Mouse (Mus musculus) heart, embryonic 16.5 days (tissue): ENCODE measurements around the gene Pla1a. TPM values are rescaled to one million over a fixed set of nuclear protein-coding genes. Genes with fewer than 3 reads are reported as not detected.

ENCODE experiments used
- ATAC-seq: fragments of 200-750 bp; cut with Nextera tagmentation; replicated peaks from 2 replicates; pipeline ENCODE4 v1.8.0; 2017; ENCODE audit warnings: moderate number of reproducible peaks; ENCODE audit not compliant: insufficient read depth, low FRiP score; ENCODE audit errors: extremely low read depth
- H3K27ac ChIP-seq: fragments of 300-500 bp; sonication (generic); 2 replicates; pipeline ENCODE4 v1.5.1; 2014; ENCODE audit warnings: mild to moderate bottlenecking, low read length, control low read depth, moderate library complexity
- H3K27me3 ChIP-seq: fragments of 300-500 bp; sonication (generic); 2 replicates; pipeline ENCODE4 v1.6.1; 2014; ENCODE audit warnings: low read length, mixed read lengths; ENCODE audit not compliant: control insufficient read depth, insufficient read depth
- H3K36me3 ChIP-seq: fragments of 300-500 bp; sonication (generic); 2 replicates; pipeline ENCODE4 v1.6.1; 2014; ENCODE audit not compliant: control insufficient read depth, insufficient read depth
- H3K4me1 ChIP-seq: fragments of 300-500 bp; sonication (generic); 2 replicates; pipeline ENCODE4 v1.6.1; 2014; ENCODE audit warnings: low read length, mixed read lengths; ENCODE audit not compliant: control insufficient read depth, insufficient read depth
- H3K4me2 ChIP-seq: fragments of 300-500 bp; sonication (generic); 2 replicates; pipeline ENCODE4 v1.6.1; 2014; ENCODE audit warnings: low read depth, mild to moderate bottlenecking, control low read depth, low read length
- H3K4me3 ChIP-seq: fragments of 300-500 bp; sonication (generic); 2 replicates; pipeline ENCODE4 v1.5.1; 2014; ENCODE audit warnings: mild to moderate bottlenecking, control low read depth, low read length
- H3K9ac ChIP-seq: fragments of 300-500 bp; sonication (generic); 2 replicates; pipeline ENCODE4 v1.6.1; 2014; ENCODE audit warnings: low read length, control low read depth
- H3K9me3 ChIP-seq: fragments of 300-500 bp; sonication (generic); replicated peaks from 2 replicates; pipeline ENCODE4 v1.6.1; 2016; ENCODE audit warnings: low read length; ENCODE audit not compliant: control insufficient read depth
- WGBS: fragments of 180-500 bp; shearing (Covaris S2); extraction: QIAGEN DNeasy Blood & Tissue Kit; methylation state at CpG from one replicate; pipeline ENCODE4 v1.1.7; 2014; 5-methylcytosine and 5-hydroxymethylcytosine counted together
- polyA plus RNA-seq: library from polyadenylated mRNA; unstranded; fragments of >200 nt; fragmentation: Nextera tagmentation; extraction: Ambion mirVana; gene quantifications from 2 replicates; pipeline ENCODE4 v1.2.1, GENCODE M21; 2015

The Pla1a gene
- polyA plus RNA-seq, 1 experiment from 2014 or later: 3.6 TPM

GRCm38 (mm10) chr16:38399531-38400231 is 33.3 kb downstream of the Pla1a start:
- peak overlapping the region; percentile 59 for H3K4me2 ChIP-seq
- WGBS: 18% methylated on average over 17 of the region's 17 CpGs
- H3K9ac ChIP-seq: peak overlapping the region; percentile 59
- H3K27me3 ChIP-seq: no peaks in the 10 kb centered on the region
- H3K4me1 ChIP-seq: peaks cover 24% of the 10 kb centered on the region
- peak overlapping the region; percentile 33 for H3K27ac ChIP-seq
- H3K36me3 ChIP-seq: no peaks in the 10 kb centered on the region
- peak; percentile 80 for ATAC-seq
- H3K9me3 ChIP-seq: no peaks in the 10 kb centered on the region; the same call in 1 of the 2 replicates
- peak overlapping the region; percentile 32 for H3K4me3 ChIP-seq

DNA sequence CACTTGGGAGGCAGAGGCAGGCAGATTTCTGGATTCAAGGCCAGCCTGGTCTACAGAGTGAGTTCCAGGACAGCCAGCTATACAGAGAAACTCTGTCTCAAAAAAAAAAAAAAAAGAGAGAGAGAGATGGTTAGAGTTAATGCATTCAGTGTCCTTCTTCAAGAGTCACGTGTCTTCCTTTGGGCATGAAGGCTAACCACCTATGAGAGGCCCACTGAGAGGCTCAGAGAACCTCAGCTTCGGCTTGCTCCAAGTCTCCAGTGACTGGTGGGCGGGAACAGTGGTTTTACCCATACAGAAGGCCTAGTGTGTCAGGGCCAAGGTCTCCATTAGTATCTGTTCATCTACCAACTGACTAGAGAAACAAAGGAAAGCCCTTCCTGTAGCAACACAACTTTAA is 33.9 kb downstream of the Pla1a start:
- H3K9me3 ChIP-seq: no peaks in the 10 kb centered on the region; the same call in 1 of the 2 replicates
- H3K4me3 ChIP-seq: no peak overlapping the region
- H3K27me3 ChIP-seq: no peaks in the 10 kb centered on the region
- 77% methylated on average over 3 of the region's 3 CpGs for WGBS
- peak overlapping the region; percentile 59 for H3K9ac ChIP-seq
- H3K36me3 ChIP-seq: no peaks in the 10 kb centered on the region
- ATAC-seq: no peak
- H3K4me2 ChIP-seq: peak overlapping the region; percentile 59; the same call in 1 of the 2 replicates
- H3K4me1 ChIP-seq: peaks cover 24% of the 10 kb centered on the region
- H3K27ac ChIP-seq: peak overlapping the region; percentile 33

DNA sequence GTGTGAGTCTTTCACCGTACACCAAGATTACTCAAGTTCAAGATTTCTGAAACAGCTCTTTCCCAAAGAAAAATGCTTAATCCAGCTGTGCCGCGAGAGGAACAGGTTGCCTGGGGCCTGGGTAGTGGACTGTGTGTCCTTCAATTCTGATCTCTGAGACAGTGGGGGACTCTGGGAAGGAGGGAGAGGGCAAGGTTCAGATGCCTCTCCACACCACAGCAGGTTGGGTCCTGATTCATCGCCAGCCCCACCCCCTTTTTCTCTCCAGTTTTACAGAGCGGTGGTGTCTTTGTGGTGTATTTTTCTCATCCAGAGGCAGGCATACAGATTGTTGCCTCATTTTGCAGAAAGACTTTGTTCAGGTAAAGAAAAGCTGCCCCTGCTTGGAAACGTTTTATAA is 34.7 kb downstream of the Pla1a start:
- no peaks in the 10 kb centered on the region for H3K27me3 ChIP-seq
- 92% methylated on average over 6 of the region's 6 CpGs for WGBS
- no peak overlapping the region for H3K4me2 ChIP-seq
- no peak overlapping the region for H3K9ac ChIP-seq
- H3K4me3 ChIP-seq: no peak overlapping the region
- H3K27ac ChIP-seq: no peak overlapping the region
- peaks cover 24% of the 10 kb centered on the region for H3K4me1 ChIP-seq
- H3K9me3 ChIP-seq: no peaks in the 10 kb centered on the region; the same call in 1 of the 2 replicates
- ATAC-seq: no peak
- H3K36me3 ChIP-seq: no peaks in the 10 kb centered on the region

GRCm38 (mm10) chr16:38396155-38396554 is 36.8 kb downstream of the Pla1a start:
- Histone ChIP-seq H3K4me2 (peak overlapping the region; percentile 46), H3K9me3 (no peaks in the 10 kb centered on the region), H3K4me3 (no peak overlapping the region), H3K36me3 (no peaks in the 10 kb centered on the region), H3K9ac (peak overlapping the region; percentile 53), H3K27me3 (no peaks in the 10 kb centered on the region), H3K27ac (peak overlapping the region; percentile 12; the same call in 1 of the 2 replicates), H3K4me1 (peaks cover 28% of the 10 kb centered on the region)
- 18% methylated on average over 13 of the region's 13 CpGs for WGBS
- ATAC-seq: no peak

- 0 out of 2 replicates have a peak overlapping the region, but pooled peaks have one; percentile 3 for H3K4me2 ChIP-seq
- no peak overlapping the region for H3K4me3 ChIP-seq
- H3K27me3 ChIP-seq: no peaks in the 10 kb centered on the region
- no peaks in the 10 kb centered on the region for H3K36me3 ChIP-seq
- no peak for ATAC-seq
- no peak overlapping the region for H3K27ac ChIP-seq
- H3K9ac ChIP-seq: no peak overlapping the region
- WGBS: 65% methylated on average over 6 of the region's 6 CpGs
- H3K4me1 ChIP-seq: peaks cover 28% of the 10 kb centered on the region
- no peaks in the 10 kb centered on the region for H3K9me3 ChIP-seq
Measured at GRCm38 (mm10) chr16:38395060-38395730, 37.8 kb downstream of the Pla1a start.

- no peak overlapping the region for H3K4me2 ChIP-seq
- no peaks in the 10 kb centered on the region for H3K27me3 ChIP-seq
- 72% methylated on average over 8 of the region's 8 CpGs for WGBS
- no peaks in the 10 kb centered on the region for H3K36me3 ChIP-seq
- no peak overlapping the region for H3K4me3 ChIP-seq
- ATAC-seq: peak; percentile 42; the same call in 1 of the 2 replicates
- H3K9me3 ChIP-seq: no peaks in the 10 kb centered on the region
- H3K4me1 ChIP-seq: peaks cover 18% of the 10 kb centered on the region
- H3K27ac ChIP-seq: no peak overlapping the region
- H3K9ac ChIP-seq: no peak overlapping the region
Measured at GRCm38 (mm10) chr16:38394191-38394618, 38.7 kb downstream of the Pla1a start.

GRCm38 (mm10) chr16:38392126-38392894 is 40.6 kb downstream of the Pla1a start:
- H3K36me3 ChIP-seq: no peaks in the 10 kb centered on the region
- 56% methylated on average over 23 of the region's 23 CpGs for WGBS
- H3K9me3 ChIP-seq: no peaks in the 10 kb centered on the region
- peaks cover 16% of the 10 kb centered on the region for H3K4me1 ChIP-seq
- H3K27ac ChIP-seq: peak overlapping the region; percentile 69
- H3K27me3 ChIP-seq: no peaks in the 10 kb centered on the region
- H3K4me3 ChIP-seq: peak overlapping the region; percentile 15; the same call in 1 of the 2 replicates
- H3K9ac ChIP-seq: no peak overlapping the region; the same call in 1 of the 2 replicates
- peak overlapping the region; percentile 51 for H3K4me2 ChIP-seq
- ATAC-seq: peak; percentile 47; the same call in 1 of the 2 replicates

- no peaks in the 10 kb centered on the region for H3K9me3 ChIP-seq
- no peak for ATAC-seq
- H3K4me3 ChIP-seq: no peak overlapping the region
- peaks cover 3% of the 10 kb centered on the region; the same call in 1 of the 2 replicates for H3K4me1 ChIP-seq
- no peak overlapping the region for H3K4me2 ChIP-seq
- WGBS: 88% methylated on average over 7 of the region's 7 CpGs
- H3K9ac ChIP-seq: no peak overlapping the region
- no peaks in the 10 kb centered on the region for H3K36me3 ChIP-seq
- no peak overlapping the region for H3K27ac ChIP-seq
- no peaks in the 10 kb centered on the region for H3K27me3 ChIP-seq
Measured at GRCm38 (mm10) chr16:38390322-38390721, 42.6 kb downstream of the Pla1a start.
